Mouse (Mus musculus): ENCODE data around the gene Grid1. TPM values are rescaled to one million over a fixed set of nuclear protein-coding genes. Genes with fewer than 3 reads are reported as not detected.

The Grid1 gene
- polyA plus RNA-seq, 1 experiment from 2014 or later, result 0.02 TPM

DNA sequence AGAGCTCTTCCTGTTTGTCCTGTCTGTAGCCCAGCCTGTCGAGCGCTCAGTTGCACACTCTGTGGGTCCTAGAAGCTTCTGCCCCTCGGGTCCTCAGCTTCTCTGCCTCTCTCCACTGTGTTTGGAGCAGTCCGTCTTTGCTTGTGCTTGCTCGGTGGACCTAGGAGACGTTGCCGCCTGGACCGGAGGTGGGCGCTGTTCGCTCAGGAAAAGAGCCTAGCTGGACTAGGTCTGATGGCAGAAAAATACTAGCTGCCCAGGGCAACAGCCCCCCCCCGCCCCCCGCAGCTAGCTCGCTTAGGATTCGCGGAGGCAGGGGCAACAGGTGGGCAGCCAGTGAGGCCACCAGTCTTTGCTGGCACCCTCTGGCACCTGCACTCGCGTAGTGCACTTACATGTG lies 3.2 kb downstream of the Grid1 start:
- H3K9me3 ChIP-seq (replicated peaks; ENCODE audit: control insufficient read depth, low read length), result no peaks in the 10 kb centered on the region
- H3K27me3 ChIP-seq (ENCODE audit: control insufficient read depth, insufficient read depth, low read depth, low read length), result peaks cover 59% of the 10 kb centered on the region
- no peaks in the 10 kb centered on the region; the same call in 1 of the 2 replicates for H3K4me1 ChIP-seq (ENCODE audit: control insufficient read depth, low read depth, low read length)
- WGBS (ENCODE audit: insufficient replicate concordance), result 2% methylated on average over 17 of the region's 17 CpGs
- H3K9ac ChIP-seq (ENCODE audit: low read depth, low read length), result no peak overlapping the region
- no peaks in the 10 kb centered on the region for H3K36me3 ChIP-seq (ENCODE audit: control insufficient read depth, insufficient read depth)
- H3K27ac ChIP-seq (ENCODE audit: low read length), result no peak overlapping the region
- ATAC-seq (ENCODE audit: low read depth), result no peak
- no peak overlapping the region for H3K4me2 ChIP-seq (ENCODE audit: low read depth, low read length)
- H3K4me3 ChIP-seq (ENCODE audit: low read depth, low read length), result no peak overlapping the region

DNA sequence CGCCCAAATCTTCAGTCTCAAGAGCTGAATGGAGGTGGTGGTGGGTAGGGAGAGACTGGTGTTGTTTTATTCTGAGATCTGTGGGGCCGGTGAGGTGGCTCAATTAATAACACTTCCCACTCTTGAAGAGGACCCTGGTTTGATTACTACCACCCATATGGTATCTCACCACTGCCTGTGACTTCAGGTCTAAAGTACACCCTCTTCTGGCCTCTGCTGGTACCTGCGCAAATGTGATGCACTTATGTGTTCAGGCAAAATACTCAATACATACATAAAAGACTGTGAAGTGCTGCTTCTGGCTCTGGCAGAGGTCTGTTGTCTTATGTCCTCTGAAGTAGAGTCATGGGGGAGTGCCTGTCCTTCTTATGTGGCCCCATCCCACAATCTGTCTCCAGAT lies 4.3 kb downstream of the Grid1 start:
- Histone ChIP-seq H3K4me3 (ENCODE audit: low read depth, low read length) (no peak overlapping the region), H3K9ac (ENCODE audit: low read depth, low read length) (no peak overlapping the region), H3K4me1 (ENCODE audit: control insufficient read depth, low read depth, low read length) (no peaks in the 10 kb centered on the region; the same call in 1 of the 2 replicates), H3K4me2 (ENCODE audit: low read depth, low read length) (no peak overlapping the region), H3K9me3 (replicated peaks; ENCODE audit: control insufficient read depth, low read length) (no peaks in the 10 kb centered on the region), H3K27ac (ENCODE audit: low read length) (no peak overlapping the region), H3K36me3 (ENCODE audit: control insufficient read depth, insufficient read depth) (no peaks in the 10 kb centered on the region), H3K27me3 (ENCODE audit: control insufficient read depth, insufficient read depth, low read depth, low read length) (peaks cover 49% of the 10 kb centered on the region)
- ATAC-seq (ENCODE audit: low read depth), result no peak
- WGBS (ENCODE audit: insufficient replicate concordance), result 67% methylated on average over 3 of the region's 3 CpGs

DNA sequence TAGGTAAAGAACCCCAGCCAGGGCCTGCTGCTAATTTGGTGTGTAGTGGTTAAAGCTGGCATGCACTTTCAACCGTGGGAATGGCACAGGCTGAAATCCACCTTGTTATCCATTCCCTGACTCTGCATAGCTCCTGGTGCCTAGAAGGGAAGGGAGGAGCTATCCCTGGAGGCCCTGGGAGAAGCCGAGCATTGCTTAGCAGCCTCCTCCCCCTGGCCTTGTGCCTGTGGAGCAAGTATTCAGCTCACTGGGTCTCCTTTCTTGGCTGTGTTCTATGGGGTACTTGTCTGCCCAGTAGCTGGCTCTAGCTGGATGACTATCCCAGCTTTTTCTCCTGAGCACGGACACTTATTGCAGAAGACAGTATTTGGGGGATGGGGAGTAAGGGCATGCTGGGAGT lies 6.0 kb downstream of the Grid1 start:
- Histone ChIP-seq H3K9me3 (replicated peaks; ENCODE audit: control insufficient read depth, low read length) (no peaks in the 10 kb centered on the region), H3K36me3 (ENCODE audit: control insufficient read depth, insufficient read depth) (no peaks in the 10 kb centered on the region), H3K4me3 (ENCODE audit: low read depth, low read length) (no peak overlapping the region), H3K27ac (ENCODE audit: low read length) (no peak overlapping the region), H3K4me1 (ENCODE audit: control insufficient read depth, low read depth, low read length) (no peaks in the 10 kb centered on the region), H3K4me2 (ENCODE audit: low read depth, low read length) (no peak overlapping the region), H3K27me3 (ENCODE audit: control insufficient read depth, insufficient read depth, low read depth, low read length) (peaks cover 31% of the 10 kb centered on the region), H3K9ac (ENCODE audit: low read depth, low read length) (no peak overlapping the region)
- ATAC-seq (ENCODE audit: low read depth), result no peak
- WGBS (ENCODE audit: insufficient replicate concordance), result 45% methylated on average over 3 of the region's 3 CpGs

DNA sequence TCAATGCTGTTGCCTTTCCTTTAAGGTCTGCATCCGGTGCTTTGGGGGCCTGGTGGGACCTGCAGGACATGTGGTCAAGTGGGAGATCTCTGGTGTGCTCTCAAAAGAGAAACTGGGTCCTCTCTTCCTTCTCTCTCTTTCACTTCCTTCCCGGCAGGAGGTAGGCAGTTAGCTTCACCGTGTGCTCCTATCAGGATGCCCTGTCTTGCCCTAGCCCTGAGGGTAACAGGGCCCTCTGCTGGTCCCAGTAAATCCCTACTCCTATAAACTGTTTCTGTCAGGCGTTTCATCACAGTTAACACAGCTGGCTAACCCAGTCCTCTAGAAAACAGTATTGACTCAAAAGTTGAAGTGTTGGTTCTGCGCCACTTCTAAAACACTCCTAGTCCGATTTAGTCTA lies 9.9 kb downstream of the Grid1 start:
- no peaks in the 10 kb centered on the region for H3K4me1 ChIP-seq (ENCODE audit: control insufficient read depth, low read depth, low read length)
- H3K4me2 ChIP-seq (ENCODE audit: low read depth, low read length), result no peak overlapping the region
- no peak overlapping the region for H3K4me3 ChIP-seq (ENCODE audit: low read depth, low read length)
- no peaks in the 10 kb centered on the region for H3K36me3 ChIP-seq (ENCODE audit: control insufficient read depth, insufficient read depth)
- no peak overlapping the region for H3K9ac ChIP-seq (ENCODE audit: low read depth, low read length)
- no peaks in the 10 kb centered on the region for H3K27me3 ChIP-seq (ENCODE audit: control insufficient read depth, insufficient read depth, low read depth, low read length)
- 45% methylated on average over 6 of the region's 6 CpGs for WGBS (ENCODE audit: insufficient replicate concordance)
- H3K27ac ChIP-seq (ENCODE audit: low read length), result no peak overlapping the region
- ATAC-seq (ENCODE audit: low read depth), result no peak
- no peaks in the 10 kb centered on the region for H3K9me3 ChIP-seq (replicated peaks; ENCODE audit: control insufficient read depth, low read length)

DNA sequence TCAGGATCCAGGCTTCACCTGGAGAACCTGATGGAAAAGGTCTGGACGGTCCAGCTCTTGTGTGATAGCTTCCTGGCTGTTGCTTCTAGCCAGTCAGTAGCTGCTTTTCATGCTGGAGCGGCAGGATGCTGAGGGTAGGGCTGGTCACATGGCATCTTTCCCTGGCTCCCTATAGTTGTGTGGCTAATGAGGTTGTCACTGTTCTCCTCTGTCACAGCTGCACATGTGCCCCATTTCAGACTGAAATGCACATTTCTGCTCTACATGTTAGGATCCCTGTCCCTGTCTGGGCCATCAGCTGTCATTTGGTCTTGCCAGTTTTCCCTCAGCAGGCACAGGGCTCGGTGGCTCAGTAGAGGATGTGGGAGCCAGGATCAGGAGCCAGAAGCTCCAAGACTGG lies 17.2 kb downstream of the Grid1 start:
- H3K27me3 ChIP-seq (ENCODE audit: control insufficient read depth, insufficient read depth, low read depth, low read length), result no peaks in the 10 kb centered on the region
- WGBS (ENCODE audit: insufficient replicate concordance), result 53% methylated on average over 3 of the region's 3 CpGs
- no peak overlapping the region for H3K9ac ChIP-seq (ENCODE audit: low read depth, low read length)
- ATAC-seq (ENCODE audit: low read depth), result no peak
- no peaks in the 10 kb centered on the region for H3K9me3 ChIP-seq (replicated peaks; ENCODE audit: control insufficient read depth, low read length)
- H3K36me3 ChIP-seq (ENCODE audit: control insufficient read depth, insufficient read depth), result no peaks in the 10 kb centered on the region
- no peak overlapping the region for H3K27ac ChIP-seq (ENCODE audit: low read length)
- no peaks in the 10 kb centered on the region for H3K4me1 ChIP-seq (ENCODE audit: control insufficient read depth, low read depth, low read length)
- H3K4me2 ChIP-seq (ENCODE audit: low read depth, low read length), result no peak overlapping the region
- no peak overlapping the region for H3K4me3 ChIP-seq (ENCODE audit: low read depth, low read length)

DNA sequence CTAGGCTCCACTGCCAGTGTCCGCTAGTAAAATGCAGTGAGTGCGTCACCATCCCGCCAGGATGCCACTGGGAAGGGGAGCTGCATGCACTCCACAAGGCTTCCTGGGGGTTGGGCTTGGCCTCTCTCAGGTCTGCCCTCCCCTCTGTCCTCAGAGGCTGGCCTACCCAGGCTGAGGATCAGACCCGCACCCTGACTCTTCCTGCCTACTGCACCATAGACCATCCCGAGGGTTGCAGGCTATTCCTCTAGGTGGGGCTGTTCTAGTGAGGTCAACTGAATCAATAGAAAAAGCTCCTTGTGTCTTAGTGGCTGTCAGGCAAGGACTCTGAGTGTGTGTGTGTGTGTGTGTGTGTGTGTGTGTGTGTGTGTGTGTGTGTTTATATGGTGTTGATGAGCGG lies 19.1 kb downstream of the Grid1 start:
- 45% methylated on average over 6 of the region's 6 CpGs for WGBS (ENCODE audit: insufficient replicate concordance)
- Histone ChIP-seq H3K4me1 (ENCODE audit: control insufficient read depth, low read depth, low read length) (no peaks in the 10 kb centered on the region), H3K4me3 (ENCODE audit: low read depth, low read length) (no peak overlapping the region), H3K4me2 (ENCODE audit: low read depth, low read length) (no peak overlapping the region), H3K27ac (ENCODE audit: low read length) (no peak overlapping the region), H3K27me3 (ENCODE audit: control insufficient read depth, insufficient read depth, low read depth, low read length) (no peaks in the 10 kb centered on the region), H3K36me3 (ENCODE audit: control insufficient read depth, insufficient read depth) (no peaks in the 10 kb centered on the region), H3K9ac (ENCODE audit: low read depth, low read length) (no peak overlapping the region), H3K9me3 (replicated peaks; ENCODE audit: control insufficient read depth, low read length) (no peaks in the 10 kb centered on the region)
- no peak for ATAC-seq (ENCODE audit: low read depth)

DNA sequence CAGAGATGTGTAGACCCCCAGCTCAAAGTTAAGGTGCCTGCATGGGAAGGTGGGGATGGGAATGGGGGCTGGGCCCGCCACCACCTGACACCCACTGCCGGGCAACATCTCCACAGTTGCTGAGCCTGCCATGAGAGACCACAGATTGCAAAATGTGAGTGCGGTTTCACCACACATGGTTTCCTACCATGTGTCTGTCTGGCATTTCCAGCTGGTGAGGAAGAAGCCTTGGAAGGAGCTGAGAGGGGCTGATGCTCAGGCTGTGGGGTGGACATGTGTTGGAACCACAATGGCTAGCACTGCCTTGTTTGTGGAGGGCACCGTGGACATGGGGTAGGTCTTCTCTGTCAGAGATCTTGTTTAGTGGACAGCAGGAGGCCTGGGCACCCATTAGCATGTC lies 20.0 kb downstream of the Grid1 start:
- Histone ChIP-seq H3K4me3 (ENCODE audit: low read depth, low read length) (no peak overlapping the region), H3K4me1 (ENCODE audit: control insufficient read depth, low read depth, low read length) (no peaks in the 10 kb centered on the region), H3K4me2 (ENCODE audit: low read depth, low read length) (no peak overlapping the region), H3K36me3 (ENCODE audit: control insufficient read depth, insufficient read depth) (no peaks in the 10 kb centered on the region), H3K9ac (ENCODE audit: low read depth, low read length) (no peak overlapping the region), H3K9me3 (replicated peaks; ENCODE audit: control insufficient read depth, low read length) (no peaks in the 10 kb centered on the region), H3K27ac (ENCODE audit: low read length) (no peak overlapping the region), H3K27me3 (ENCODE audit: control insufficient read depth, insufficient read depth, low read depth, low read length) (no peaks in the 10 kb centered on the region)
- ATAC-seq (ENCODE audit: low read depth), result no peak
- WGBS (ENCODE audit: insufficient replicate concordance), result 65% methylated on average over 4 of the region's 4 CpGs

DNA sequence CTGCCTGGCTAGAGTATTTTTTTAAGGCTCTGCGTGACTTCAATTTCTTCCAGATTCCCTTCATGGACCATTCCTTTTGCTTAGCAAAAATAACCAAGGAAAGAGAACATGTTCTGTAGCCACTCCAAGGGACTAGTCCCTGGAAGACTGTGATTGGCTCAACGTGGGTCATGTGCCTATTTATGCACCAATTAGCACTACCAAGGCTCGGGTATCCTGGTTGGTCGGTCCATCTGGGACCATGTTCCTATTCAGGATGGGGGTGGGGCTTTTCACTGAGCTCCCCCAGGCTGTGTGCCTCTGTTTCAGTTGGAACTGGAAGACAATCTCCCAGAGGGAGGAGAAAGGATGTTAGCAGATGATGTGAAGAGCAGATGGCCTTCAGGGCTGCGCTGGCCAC lies 23.7 kb downstream of the Grid1 start:
- 47% methylated on average over 5 of the region's 5 CpGs for WGBS (ENCODE audit: insufficient replicate concordance)
- no peaks in the 10 kb centered on the region for H3K27me3 ChIP-seq (ENCODE audit: control insufficient read depth, insufficient read depth, low read depth, low read length)
- no peak overlapping the region for H3K4me2 ChIP-seq (ENCODE audit: low read depth, low read length)
- H3K4me3 ChIP-seq (ENCODE audit: low read depth, low read length), result no peak overlapping the region
- ATAC-seq (ENCODE audit: low read depth), result no peak
- H3K9ac ChIP-seq (ENCODE audit: low read depth, low read length), result no peak overlapping the region
- H3K9me3 ChIP-seq (replicated peaks; ENCODE audit: control insufficient read depth, low read length), result no peaks in the 10 kb centered on the region
- no peak overlapping the region for H3K27ac ChIP-seq (ENCODE audit: low read length)
- H3K4me1 ChIP-seq (ENCODE audit: control insufficient read depth, low read depth, low read length), result no peaks in the 10 kb centered on the region
- no peaks in the 10 kb centered on the region for H3K36me3 ChIP-seq (ENCODE audit: control insufficient read depth, insufficient read depth)

DNA sequence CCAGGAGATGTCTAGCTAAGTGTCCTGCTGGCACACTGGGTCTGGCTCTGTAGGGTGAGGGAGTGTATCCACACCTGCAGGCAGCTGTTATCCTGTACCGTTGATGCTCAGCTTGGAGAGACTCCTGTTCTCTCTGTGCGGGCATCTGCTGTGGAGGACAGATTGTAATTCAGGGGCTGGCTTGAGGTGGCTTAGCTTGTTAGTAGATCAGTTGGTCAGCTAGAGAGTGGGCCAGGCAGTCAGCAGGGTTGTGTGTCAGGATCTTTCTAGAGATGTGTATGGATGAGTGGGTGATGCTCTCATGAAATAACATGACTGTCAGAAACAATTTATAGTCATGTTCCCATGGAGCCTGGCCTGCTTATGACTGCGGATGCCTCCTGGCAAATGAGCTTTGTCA lies 24.3 kb downstream of the Grid1 start:
- H3K4me2 ChIP-seq (ENCODE audit: low read depth, low read length), result no peak overlapping the region
- H3K27me3 ChIP-seq (ENCODE audit: control insufficient read depth, insufficient read depth, low read depth, low read length), result no peaks in the 10 kb centered on the region
- no peaks in the 10 kb centered on the region for H3K9me3 ChIP-seq (replicated peaks; ENCODE audit: control insufficient read depth, low read length)
- 64% methylated on average over 3 of the region's 3 CpGs for WGBS (ENCODE audit: insufficient replicate concordance)
- H3K27ac ChIP-seq (ENCODE audit: low read length), result no peak overlapping the region
- ATAC-seq (ENCODE audit: low read depth), result no peak
- H3K9ac ChIP-seq (ENCODE audit: low read depth, low read length), result no peak overlapping the region
- no peak overlapping the region for H3K4me3 ChIP-seq (ENCODE audit: low read depth, low read length)
- H3K36me3 ChIP-seq (ENCODE audit: control insufficient read depth, insufficient read depth), result no peaks in the 10 kb centered on the region
- H3K4me1 ChIP-seq (ENCODE audit: control insufficient read depth, low read depth, low read length), result no peaks in the 10 kb centered on the region

DNA sequence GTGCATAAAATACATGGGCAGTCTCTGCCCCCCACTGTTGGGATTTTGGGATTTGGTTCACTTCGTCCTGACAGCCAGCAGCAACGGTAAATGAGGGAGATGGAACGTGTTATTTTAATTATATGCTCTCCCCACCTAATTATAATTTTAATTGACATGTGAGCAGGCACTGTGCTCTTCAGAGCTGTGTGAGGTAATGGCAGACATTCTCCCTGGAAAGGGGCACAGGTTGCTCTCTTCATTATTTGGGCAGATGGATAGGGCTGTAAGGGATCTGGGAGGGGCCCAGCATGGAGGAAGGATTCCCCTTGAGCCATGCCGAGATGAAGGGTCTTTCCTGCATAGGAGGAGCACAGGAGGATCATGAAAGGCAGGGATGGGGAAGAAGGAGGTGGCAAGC lies 26.9 kb downstream of the Grid1 start:
- no peaks in the 10 kb centered on the region for H3K4me1 ChIP-seq (ENCODE audit: control insufficient read depth, low read depth, low read length)
- no peak overlapping the region for H3K4me2 ChIP-seq (ENCODE audit: low read depth, low read length)
- no peak overlapping the region for H3K27ac ChIP-seq (ENCODE audit: low read length)
- no peak for ATAC-seq (ENCODE audit: low read depth)
- H3K27me3 ChIP-seq (ENCODE audit: control insufficient read depth, insufficient read depth, low read depth, low read length), result no peaks in the 10 kb centered on the region
- H3K36me3 ChIP-seq (ENCODE audit: control insufficient read depth, insufficient read depth), result no peaks in the 10 kb centered on the region
- H3K9me3 ChIP-seq (replicated peaks; ENCODE audit: control insufficient read depth, low read length), result no peaks in the 10 kb centered on the region
- 54% methylated on average over 4 of the region's 4 CpGs for WGBS (ENCODE audit: insufficient replicate concordance)
- no peak overlapping the region for H3K4me3 ChIP-seq (ENCODE audit: low read depth, low read length)
- H3K9ac ChIP-seq (ENCODE audit: low read depth, low read length), result no peak overlapping the region
